Mouse (Mus musculus): ENCODE data around the gene Pabpn1l. TPM values are rescaled to one million over a fixed set of nuclear protein-coding genes. Genes with fewer than 3 reads are reported as not detected.

The Pabpn1l gene
- polyA plus RNA-seq, 1 experiment from 2014 or later: not detected

DNA sequence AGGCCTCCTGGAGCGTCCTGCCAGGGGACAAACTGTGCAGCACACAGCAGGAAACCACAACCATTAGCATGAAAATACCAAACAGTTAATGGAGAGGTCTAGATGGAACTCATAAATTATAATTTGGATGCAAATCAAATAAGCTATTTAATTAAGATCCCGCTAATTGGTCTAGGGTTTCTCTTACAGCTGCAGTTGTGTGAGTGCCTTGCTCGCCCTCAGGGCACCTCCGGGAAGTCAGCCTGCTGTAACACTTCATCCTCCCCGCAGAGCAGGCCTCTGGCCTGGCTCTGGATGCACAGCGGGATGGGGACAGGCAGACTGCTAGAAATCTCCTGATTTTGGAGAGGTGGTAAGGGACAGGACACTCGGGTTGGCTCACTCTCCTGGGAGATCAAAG, 36.4 kb downstream of the Pabpn1l start:
- WGBS: 47% methylated on average over 7 of the region's 7 CpGs
- no peak overlapping the region for H3K27ac ChIP-seq
- no peak overlapping the region for H3K9ac ChIP-seq

DNA sequence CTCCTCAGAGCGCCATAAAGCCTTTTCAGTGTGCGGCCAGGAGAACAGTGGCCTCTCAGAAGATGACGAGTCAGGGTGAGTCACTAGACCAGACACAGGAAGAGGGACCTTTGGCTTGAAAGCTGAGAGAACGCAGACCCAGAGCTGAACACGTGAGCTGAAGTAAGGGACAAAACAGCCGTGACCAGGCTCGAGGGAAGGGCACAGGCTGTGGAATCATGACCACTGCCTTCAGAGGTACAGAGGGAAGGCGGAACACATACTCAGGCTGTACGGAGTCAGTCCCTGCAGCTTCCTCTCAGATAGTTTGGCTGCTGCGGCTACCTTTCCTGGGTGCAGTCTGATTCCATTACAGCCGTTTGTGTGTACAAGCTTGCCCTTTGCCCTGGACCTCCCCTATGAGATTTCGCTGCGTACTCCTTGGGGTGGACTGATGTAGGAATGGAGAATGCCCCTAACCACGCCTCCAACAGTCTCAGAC, 37.1 kb downstream of the Pabpn1l start:
- Histone ChIP-seq H3K4me1 (no peaks in the 10 kb centered on the region), H3K4me3 (no peak overlapping the region), H3K9me3 (no peaks in the 10 kb centered on the region), H3K9ac (no peak overlapping the region), H3K36me3 (no peaks in the 10 kb centered on the region), H3K27ac (no peak overlapping the region), H3K4me2 (replicated peaks) (no peak overlapping the region), H3K27me3 (no peaks in the 10 kb centered on the region; the same call in 1 of the 2 replicates)
- WGBS: 49% methylated on average over 14 of the region's 14 CpGs
- no peak for ATAC-seq (ENCODE audit: insufficient number of reproducible peaks, insufficient read depth, low FRiP score, low TSS enrichment)

More for the DNA sequence above, 36.4 kb downstream of the Pabpn1l start:
- Histone ChIP-seq H3K27me3 (no peaks in the 10 kb centered on the region; the same call in 1 of the 2 replicates), H3K4me3 (no peak overlapping the region), H3K4me2 (replicated peaks) (no peak overlapping the region), H3K4me1 (no peaks in the 10 kb centered on the region), H3K36me3 (no peaks in the 10 kb centered on the region), H3K9me3 (no peaks in the 10 kb centered on the region)
- no peak for ATAC-seq (ENCODE audit: insufficient number of reproducible peaks, insufficient read depth, low FRiP score, low TSS enrichment)

DNA sequence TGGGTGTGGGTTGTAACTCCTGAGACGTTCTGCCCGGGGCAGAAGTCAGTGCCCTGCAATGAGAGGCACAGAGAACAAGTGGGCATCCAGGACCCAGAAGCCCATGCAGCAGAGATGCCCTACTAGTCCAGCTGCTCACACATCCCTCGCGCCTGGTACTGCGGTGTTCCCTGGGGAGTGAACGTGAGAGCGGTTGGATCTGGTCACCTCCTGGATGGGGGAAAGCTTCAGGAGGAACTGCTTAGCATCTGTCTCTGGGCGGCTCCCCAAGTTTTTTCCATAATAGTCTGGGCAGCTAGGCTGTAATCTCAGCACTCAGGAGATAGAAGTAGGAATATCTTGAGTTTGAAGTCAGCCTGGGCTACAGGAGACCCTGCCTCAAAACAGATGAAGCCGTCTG, 37.6 kb downstream of the Pabpn1l start:
- Histone ChIP-seq H3K27ac (no peak overlapping the region), H3K4me1 (peaks cover under 1% of the 10 kb centered on the region; the same call in 1 of the 2 replicates), H3K9me3 (no peaks in the 10 kb centered on the region), H3K9ac (no peak overlapping the region), H3K27me3 (no peaks in the 10 kb centered on the region; the same call in 1 of the 2 replicates), H3K4me3 (no peak overlapping the region), H3K4me2 (replicated peaks) (no peak overlapping the region), H3K36me3 (no peaks in the 10 kb centered on the region)
- 77% methylated on average over 9 of the region's 9 CpGs for WGBS
- ATAC-seq (ENCODE audit: insufficient number of reproducible peaks, insufficient read depth, low FRiP score, low TSS enrichment): no peak

DNA sequence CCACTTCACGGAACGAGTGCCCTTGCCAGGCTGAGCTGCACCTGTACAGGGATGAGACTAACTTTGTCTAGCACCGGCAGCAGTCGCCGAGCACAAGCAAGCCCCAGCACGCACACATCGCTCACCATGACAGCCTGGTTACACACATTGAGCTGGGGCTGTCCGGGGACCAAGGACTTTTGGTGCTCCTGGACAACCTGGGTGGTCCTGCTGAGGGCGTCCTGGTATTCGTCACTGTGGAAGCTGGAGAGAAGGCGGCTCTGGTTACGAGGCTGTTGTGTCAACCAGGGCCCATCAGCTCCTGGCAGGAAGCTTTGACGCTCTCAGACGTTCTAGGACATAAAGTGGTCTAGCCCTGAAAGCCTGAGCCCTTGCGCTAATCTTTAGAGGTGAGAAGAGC, 41.6 kb downstream of the Pabpn1l start:
- Histone ChIP-seq H3K27ac (no peak overlapping the region), H3K36me3 (no peaks in the 10 kb centered on the region), H3K9me3 (no peaks in the 10 kb centered on the region), H3K9ac (no peak overlapping the region), H3K4me3 (no peak overlapping the region), H3K4me1 (peaks cover 25% of the 10 kb centered on the region), H3K27me3 (no peaks in the 10 kb centered on the region; the same call in 1 of the 2 replicates), H3K4me2 (replicated peaks) (no peak overlapping the region)
- 62% methylated on average over 15 of the region's 15 CpGs for WGBS
- ATAC-seq (ENCODE audit: insufficient number of reproducible peaks, insufficient read depth, low FRiP score, low TSS enrichment): no peak

DNA sequence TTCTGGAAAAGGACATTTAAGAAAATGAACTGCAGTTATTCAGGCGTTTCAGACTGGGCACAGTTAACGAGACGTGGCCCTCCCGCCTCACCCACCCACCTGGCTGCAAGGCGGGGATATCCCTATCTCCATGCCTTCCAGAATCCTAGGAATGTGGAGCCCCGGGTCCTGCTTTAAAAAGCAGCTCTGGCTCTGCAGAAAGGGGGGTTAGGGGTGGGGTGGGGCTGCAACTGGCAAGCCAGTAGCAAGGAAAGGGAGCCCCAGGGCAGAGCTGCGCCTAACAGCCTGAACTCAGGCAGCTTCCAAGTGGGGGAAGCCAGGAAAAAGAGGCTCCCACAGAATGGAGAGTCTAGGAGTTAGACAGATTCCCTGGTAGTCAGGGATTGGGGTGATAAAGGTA, 43.3 kb downstream of the Pabpn1l start:
- H3K4me2 ChIP-seq (replicated peaks): no peak overlapping the region
- no peak overlapping the region for H3K9ac ChIP-seq
- WGBS: 16% methylated on average over 7 of the region's 7 CpGs
- no peak overlapping the region for H3K4me3 ChIP-seq
- no peaks in the 10 kb centered on the region for H3K27me3 ChIP-seq
- peaks cover 41% of the 10 kb centered on the region for H3K4me1 ChIP-seq
- peak overlapping the region; percentile 57; the same call in 1 of the 2 replicates for H3K27ac ChIP-seq
- H3K9me3 ChIP-seq: no peaks in the 10 kb centered on the region
- H3K36me3 ChIP-seq: peaks cover 8% of the 10 kb centered on the region; the same call in 1 of the 2 replicates
- no peak for ATAC-seq (ENCODE audit: insufficient number of reproducible peaks, insufficient read depth, low FRiP score, low TSS enrichment)

DNA sequence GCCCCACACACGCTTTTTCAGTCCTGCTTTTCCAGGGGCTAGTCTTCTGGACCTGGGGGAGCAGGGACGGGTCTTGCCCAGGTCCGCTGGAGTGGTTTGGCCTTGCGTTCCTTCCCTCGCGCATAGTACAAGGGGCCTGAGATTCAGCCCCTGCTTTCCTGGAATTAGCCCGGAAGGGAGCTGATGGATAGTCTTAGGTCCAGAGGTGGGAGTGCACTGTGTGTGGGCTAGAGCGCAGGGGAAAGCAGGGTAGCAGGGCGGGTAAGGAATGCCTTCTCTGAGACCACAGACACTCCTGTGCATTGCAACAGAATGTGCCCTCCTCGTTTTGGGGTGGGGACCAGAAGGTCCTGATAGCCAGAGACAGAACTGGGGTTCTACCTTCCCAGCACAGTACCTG, 45.4 kb downstream of the Pabpn1l start:
- ATAC-seq (ENCODE audit: insufficient number of reproducible peaks, insufficient read depth, low FRiP score, low TSS enrichment): 0 out of 2 replicates have a peak, but pooled peaks have one; percentile 44
- peak overlapping the region; percentile 85 for H3K4me2 ChIP-seq (replicated peaks)
- H3K9me3 ChIP-seq: no peaks in the 10 kb centered on the region
- H3K4me1 ChIP-seq: peaks cover 41% of the 10 kb centered on the region
- H3K36me3 ChIP-seq: peaks cover 29% of the 10 kb centered on the region
- H3K9ac ChIP-seq: no peak overlapping the region
- no peaks in the 10 kb centered on the region for H3K27me3 ChIP-seq
- peak overlapping the region; percentile 71 for H3K4me3 ChIP-seq
- peak overlapping the region; percentile 83 for H3K27ac ChIP-seq
- 39% methylated on average over 10 of the region's 10 CpGs for WGBS

DNA sequence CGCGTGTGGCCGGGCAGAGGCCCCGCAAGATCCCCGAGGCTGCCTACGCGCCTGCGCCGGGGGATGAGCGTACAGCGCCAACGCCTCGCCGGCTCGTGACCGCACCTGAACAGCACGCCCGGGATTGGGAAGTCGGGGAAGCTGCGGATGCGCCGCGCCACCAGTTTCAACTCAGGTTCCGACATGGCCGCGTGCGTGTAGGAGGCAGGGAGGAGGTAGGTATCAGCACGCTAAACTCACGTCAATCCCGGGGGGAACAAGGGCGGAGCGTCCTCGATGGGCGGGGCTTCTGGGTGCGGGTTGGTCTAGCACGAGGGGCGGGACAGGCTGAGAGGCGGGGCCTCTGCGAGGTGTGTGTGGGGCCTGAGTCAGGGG, 45.9 kb downstream of the Pabpn1l start, which contains the start of gene Aprt:
TSS of gene Aprt (minus strand) at position 262 of the 375 bp plus-strand sequence.
- under 1% methylated on average over 38 of the region's 39 CpGs for WGBS
- H3K36me3 ChIP-seq: peaks cover 33% of the 10 kb centered on the region
- peak within 1 kb of the TSS; percentile 85 for H3K4me2 ChIP-seq (replicated peaks)
- H3K27me3 ChIP-seq: no peaks in the 10 kb centered on the region
- peak; percentile 83 for ATAC-seq (ENCODE audit: insufficient number of reproducible peaks, insufficient read depth, low FRiP score, low TSS enrichment)
- H3K9me3 ChIP-seq: no peaks in the 10 kb centered on the region
- H3K9ac ChIP-seq: peak within 1 kb of the TSS; percentile 79
- H3K4me3 ChIP-seq: peak within 1 kb of the TSS; percentile 71
- peaks cover 41% of the 10 kb centered on the region for H3K4me1 ChIP-seq
- H3K27ac ChIP-seq: peak within 1 kb of the TSS; percentile 83

DNA sequence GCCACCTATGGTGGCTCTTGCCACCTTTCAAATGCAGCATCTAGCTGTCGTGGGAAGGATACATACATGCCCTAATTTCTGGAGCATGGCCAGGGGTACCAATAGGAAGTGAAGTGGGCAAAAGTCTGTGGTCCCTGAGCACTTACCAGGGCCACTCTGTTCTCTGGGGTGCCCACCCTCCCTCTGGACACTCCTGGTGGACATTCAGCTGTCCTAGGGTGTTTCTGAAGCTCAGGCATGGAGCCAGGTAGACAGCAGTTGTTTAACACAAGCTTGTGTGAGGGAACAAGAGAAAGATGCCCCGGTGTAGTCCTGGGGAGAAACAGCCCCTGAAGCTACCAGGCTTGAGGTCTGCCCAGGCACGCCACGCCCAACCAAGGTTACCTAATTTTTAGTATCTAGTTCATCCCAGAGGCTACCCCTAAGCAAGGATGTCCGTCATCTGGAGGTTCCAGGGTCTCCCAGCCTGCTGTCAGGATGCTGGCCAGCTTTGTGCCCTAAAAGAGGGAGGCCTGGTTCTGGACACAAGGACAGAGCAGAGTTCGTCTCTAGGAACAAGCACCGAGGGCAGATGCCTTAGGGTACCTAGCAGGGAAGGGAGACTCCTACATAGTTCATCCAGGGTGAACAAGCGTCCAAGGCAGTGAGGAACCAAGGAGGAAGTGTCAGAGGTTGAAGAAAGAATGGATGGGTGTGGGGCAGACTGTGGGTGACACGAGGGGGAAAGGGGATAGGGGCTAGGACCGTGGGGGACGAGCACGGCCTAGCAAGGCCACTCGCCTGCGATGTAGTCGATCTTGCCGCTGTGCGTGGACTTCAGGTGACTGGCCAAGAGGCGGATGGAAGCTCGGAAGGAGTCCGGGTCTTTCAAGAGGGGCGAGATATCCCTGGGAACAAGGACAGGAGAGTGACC, 46.5 kb downstream of the Pabpn1l start:
- Histone ChIP-seq H3K9ac (peak overlapping the region; percentile 79), H3K9me3 (no peaks in the 10 kb centered on the region), H3K36me3 (peaks cover 40% of the 10 kb centered on the region), H3K4me3 (peak overlapping the region; percentile 71), H3K4me2 (replicated peaks) (peak overlapping the region; percentile 85), H3K4me1 (peaks cover 41% of the 10 kb centered on the region), H3K27me3 (no peaks in the 10 kb centered on the region), H3K27ac (peak overlapping the region; percentile 83)
- peak; percentile 11; the same call in 1 of the 2 replicates for ATAC-seq (ENCODE audit: insufficient number of reproducible peaks, insufficient read depth, low FRiP score, low TSS enrichment)
- WGBS: 19% methylated on average over 21 of the region's 21 CpGs

DNA sequence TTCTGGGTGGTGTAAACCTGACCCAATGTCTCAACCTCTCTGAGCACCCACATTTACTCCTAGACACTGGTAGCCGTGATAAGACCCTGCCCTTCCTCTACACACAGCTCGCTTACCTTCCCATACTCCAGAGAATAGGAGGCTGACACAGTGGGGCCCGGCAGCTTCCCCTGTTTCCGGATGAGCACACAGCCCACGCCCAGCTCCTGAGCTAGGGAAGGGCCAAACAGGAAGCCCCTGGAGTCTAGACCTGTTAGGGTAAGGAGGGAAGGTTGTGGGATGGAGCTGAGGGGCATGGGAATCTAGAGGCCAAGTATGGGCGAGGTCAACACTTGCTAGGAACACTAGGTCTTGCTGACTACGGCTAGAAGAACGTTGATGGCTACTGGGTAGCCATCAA, 47.3 kb downstream of the Pabpn1l start:
- Histone ChIP-seq H3K4me2 (replicated peaks) (peak overlapping the region; percentile 85), H3K4me3 (peak overlapping the region; percentile 71; the same call in 1 of the 2 replicates), H3K9me3 (no peaks in the 10 kb centered on the region), H3K9ac (no peak overlapping the region), H3K27ac (no peak overlapping the region), H3K36me3 (peaks cover 47% of the 10 kb centered on the region), H3K27me3 (no peaks in the 10 kb centered on the region), H3K4me1 (peaks cover 41% of the 10 kb centered on the region)
- no peak for ATAC-seq (ENCODE audit: insufficient number of reproducible peaks, insufficient read depth, low FRiP score, low TSS enrichment)
- 76% methylated on average over 8 of the region's 8 CpGs for WGBS

DNA sequence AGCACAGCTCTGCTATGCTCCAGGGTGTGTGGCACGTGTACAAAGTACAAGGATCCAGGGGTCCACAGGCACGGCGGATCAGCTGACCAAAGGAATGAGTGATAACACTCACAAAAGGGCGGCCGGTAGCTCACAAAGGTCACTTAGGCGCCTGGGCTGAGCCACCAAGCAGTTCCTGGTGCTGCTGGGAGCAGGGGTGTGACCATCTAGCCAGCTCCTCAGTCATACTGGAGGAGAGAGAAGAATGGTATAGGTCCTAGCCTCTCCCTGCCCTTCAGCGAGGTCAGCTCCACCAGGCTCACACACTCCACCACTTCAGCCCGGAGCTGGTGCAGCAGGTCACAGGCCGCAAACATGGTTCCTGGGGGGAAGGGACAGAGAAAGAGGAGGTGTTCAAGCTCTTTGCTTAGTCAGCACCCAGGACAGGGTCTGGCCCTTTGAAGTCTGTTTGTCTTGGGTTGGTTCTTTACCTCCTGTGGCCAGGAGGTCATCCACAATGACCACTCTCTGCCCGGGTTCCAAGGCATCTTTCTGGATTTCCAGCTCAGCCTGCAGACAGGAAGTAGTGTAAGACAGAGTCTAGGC, 47.8 kb downstream of the Pabpn1l start:
- H3K9me3 ChIP-seq: no peaks in the 10 kb centered on the region
- ATAC-seq (ENCODE audit: insufficient number of reproducible peaks, insufficient read depth, low FRiP score, low TSS enrichment): no peak
- H3K27me3 ChIP-seq: no peaks in the 10 kb centered on the region
- peaks cover 52% of the 10 kb centered on the region for H3K36me3 ChIP-seq
- no peak overlapping the region for H3K27ac ChIP-seq
- no peak overlapping the region for H3K4me3 ChIP-seq
- 49% methylated on average over 10 of the region's 10 CpGs for WGBS
- peaks cover 38% of the 10 kb centered on the region for H3K4me1 ChIP-seq
- no peak overlapping the region for H3K9ac ChIP-seq
- peak overlapping the region; percentile 85; the same call in 1 of the 2 replicates for H3K4me2 ChIP-seq (replicated peaks)

DNA sequence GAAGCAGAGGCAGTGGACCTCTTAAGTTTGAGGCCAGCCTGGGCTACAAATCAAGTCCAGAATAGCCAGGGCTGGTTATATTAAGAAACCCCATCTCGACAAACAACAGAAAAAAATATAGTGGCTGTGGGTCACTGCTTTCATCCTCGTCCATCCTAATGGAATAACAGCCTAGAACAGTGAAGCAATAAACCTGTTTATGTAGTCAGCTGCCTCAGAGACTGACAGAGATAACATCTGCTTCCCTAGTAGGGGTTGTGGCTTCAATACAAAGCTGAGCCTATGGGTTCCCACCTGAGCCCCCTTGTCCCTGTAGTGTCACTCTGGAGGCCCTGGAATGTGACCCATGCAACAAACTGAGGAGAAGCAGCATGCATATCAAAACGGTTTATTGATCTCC, 48.3 kb downstream of the Pabpn1l start:
- Histone ChIP-seq H3K4me2 (replicated peaks) (no peak overlapping the region), H3K27ac (no peak overlapping the region), H3K9ac (no peak overlapping the region), H3K4me1 (peaks cover 36% of the 10 kb centered on the region), H3K4me3 (no peak overlapping the region), H3K9me3 (no peaks in the 10 kb centered on the region), H3K36me3 (peaks cover 57% of the 10 kb centered on the region), H3K27me3 (no peaks in the 10 kb centered on the region)
- 63% methylated on average over 3 of the region's 3 CpGs for WGBS
- no peak for ATAC-seq (ENCODE audit: insufficient number of reproducible peaks, insufficient read depth, low FRiP score, low TSS enrichment)

Data from embryonic facial prominence, embryonic 12.5 days (tissue).